Mouse (Mus musculus) G1E (cell line): Measurements from ENCODE around the gene Mest.

ENCODE experiments used
- CTCF ChIP-seq: IDR thresholded peaks from 2 replicates; pipeline ENCODE4 v1.5.1; 2012; ENCODE audit warnings: low read depth, low read length, inconsistent platforms, mixed read lengths
- GATA1 ChIP-seq: IDR thresholded peaks from 2 replicates; pipeline ENCODE4 v1.6.1; 2012; ENCODE audit warnings: borderline replicate concordance, low read length, inconsistent platforms, mixed read lengths
- POLR2AphosphoS5 ChIP-seq: IDR thresholded peaks from 2 replicates; pipeline ENCODE4 v1.6.1; 2012; ENCODE audit warnings: low read depth, low read length, inconsistent platforms; ENCODE audit not compliant: insufficient replicate concordance
- TAL1 ChIP-seq: conservative IDR thresholded peaks from 2 replicates; pipeline ENCODE4 v1.6.1; 2012; ENCODE audit warnings: low read depth, low read length, inconsistent platforms, mixed read lengths

DNA sequence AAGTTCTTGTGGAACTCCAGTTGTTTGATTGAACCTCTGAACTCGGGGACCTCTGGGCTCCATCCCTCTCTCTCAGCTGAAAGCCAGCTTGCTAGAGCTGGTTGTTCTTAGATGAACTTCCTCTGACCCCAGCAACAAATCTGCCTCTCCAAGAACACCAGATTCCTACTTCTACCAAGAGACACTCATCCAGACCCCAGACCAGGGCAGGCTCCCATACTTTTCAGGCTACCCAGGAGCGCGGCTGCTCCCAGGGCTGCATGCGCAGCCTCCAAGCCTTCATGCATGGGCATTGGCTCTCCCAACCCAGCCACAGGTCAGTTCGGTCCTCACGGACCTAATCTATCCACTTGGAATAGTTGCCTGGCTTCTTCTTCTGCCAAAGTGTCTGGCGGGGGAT, at the start of gene Mest:
- TF ChIP-seq GATA1 (no peak), CTCF (no peak), TAL1 (no peak), POLR2AphosphoS5 (no peak)
